Mouse (Mus musculus): ENCODE results near the gene Lmbr1l. TPM values are rescaled to one million over a fixed set of nuclear protein-coding genes. Genes with fewer than 3 reads are reported as not detected.

The Lmbr1l gene
- 390 and 404 TPM in 2 replicates for polyA plus RNA-seq (2012; rRNA removed)

GRCm38 (mm10) chr15:98917538-98918498 lies at the start of gene Lmbr1l:
Gene Lmbr1l, minus strand, starts transcription at chr15:98918231.
- Histone ChIP-seq H3K27me3 (ENCODE audit: control insufficient read depth, insufficient read depth, low read length) (no peaks in the 10 kb centered on the region), H3K4me1 (replicated peaks; ENCODE audit: control insufficient read depth, insufficient read depth, low read length) (peaks cover 18% of the 10 kb centered on the region), H3K36me3 (ENCODE audit: control insufficient read depth, insufficient read depth, low read length) (peaks cover 11% of the 10 kb centered on the region; the same call in 1 of the 2 replicates), H3K4me3 (ENCODE audit: control insufficient read depth, insufficient read depth, low read length) (peak within 1 kb of the TSS; percentile 90), H3K27ac (ENCODE audit: control insufficient read depth, insufficient read depth, low read length) (peak within 1 kb of the TSS; percentile 70)
- under 1% methylated on average over 82 of the region's 82 CpGs for WGBS
- peak; percentile 53; the same call in 1 of the 2 replicates for TF ChIP-seq CTCF (IDR thresholded peaks at IDR 0.05; ENCODE audit: borderline replicate concordance, control insufficient read depth, extremely low read depth, insufficient read depth, low read length, poor library complexity)
- TF ChIP-seq POLR2A (IDR thresholded peaks at IDR 0.05; ENCODE audit: control insufficient read depth, extremely low read depth, insufficient read depth, low read length, poor library complexity), result peak; percentile 45; the same call in 1 of the 2 replicates
- peak; percentile 99 for DNase-seq

GRCm38 (mm10) chr15:98959531-98959930 lies 41.5 kb upstream of the Lmbr1l start:
- 96% methylated on average over 3 of the region's 3 CpGs for WGBS
- no peak for DNase-seq
- H3K27ac ChIP-seq (ENCODE audit: control insufficient read depth, insufficient read depth, low read length), result no peak overlapping the region
- H3K4me3 ChIP-seq (ENCODE audit: control insufficient read depth, insufficient read depth, low read length), result no peak overlapping the region
- H3K36me3 ChIP-seq (ENCODE audit: control insufficient read depth, insufficient read depth, low read length), result no peaks in the 10 kb centered on the region
- H3K4me1 ChIP-seq (replicated peaks; ENCODE audit: control insufficient read depth, insufficient read depth, low read length), result no peaks in the 10 kb centered on the region
- TF ChIP-seq POLR2A (IDR thresholded peaks at IDR 0.05; ENCODE audit: control insufficient read depth, extremely low read depth, insufficient read depth, low read length, poor library complexity), result no peak
- no peak for TF ChIP-seq CTCF (IDR thresholded peaks at IDR 0.05; ENCODE audit: borderline replicate concordance, control insufficient read depth, extremely low read depth, insufficient read depth, low read length, poor library complexity)
- no peaks in the 10 kb centered on the region for H3K27me3 ChIP-seq (ENCODE audit: control insufficient read depth, insufficient read depth, low read length)

GRCm38 (mm10) chr15:98958901-98959420 lies 40.9 kb upstream of the Lmbr1l start:
- Histone ChIP-seq H3K27me3 (ENCODE audit: control insufficient read depth, insufficient read depth, low read length) (no peaks in the 10 kb centered on the region), H3K36me3 (ENCODE audit: control insufficient read depth, insufficient read depth, low read length) (no peaks in the 10 kb centered on the region), H3K4me1 (replicated peaks; ENCODE audit: control insufficient read depth, insufficient read depth, low read length) (0 out of 2 replicates have a peak, but pooled peaks cover 1% of the 10 kb centered on the region), H3K4me3 (ENCODE audit: control insufficient read depth, insufficient read depth, low read length) (no peak overlapping the region), H3K27ac (ENCODE audit: control insufficient read depth, insufficient read depth, low read length) (no peak overlapping the region)
- DNase-seq, result no peak
- 89% methylated on average over 4 of the region's 4 CpGs for WGBS
- TF ChIP-seq CTCF (IDR thresholded peaks at IDR 0.05; ENCODE audit: borderline replicate concordance, control insufficient read depth, extremely low read depth, insufficient read depth, low read length, poor library complexity), result no peak

GRCm38 (mm10) chr15:98957475-98957874 lies 39.4 kb upstream of the Lmbr1l start:
- 92% methylated on average over 5 of the region's 5 CpGs for WGBS
- Histone ChIP-seq H3K27ac (ENCODE audit: control insufficient read depth, insufficient read depth, low read length) (no peak overlapping the region), H3K4me3 (ENCODE audit: control insufficient read depth, insufficient read depth, low read length) (no peak overlapping the region), H3K36me3 (ENCODE audit: control insufficient read depth, insufficient read depth, low read length) (no peaks in the 10 kb centered on the region), H3K27me3 (ENCODE audit: control insufficient read depth, insufficient read depth, low read length) (no peaks in the 10 kb centered on the region), H3K4me1 (replicated peaks; ENCODE audit: control insufficient read depth, insufficient read depth, low read length) (peaks cover 4% of the 10 kb centered on the region; the same call in 1 of the 2 replicates)
- TF ChIP-seq POLR2A (IDR thresholded peaks at IDR 0.05; ENCODE audit: control insufficient read depth, extremely low read depth, insufficient read depth, low read length, poor library complexity) (no peak), CTCF (IDR thresholded peaks at IDR 0.05; ENCODE audit: borderline replicate concordance, control insufficient read depth, extremely low read depth, insufficient read depth, low read length, poor library complexity) (no peak)
- DNase-seq, result no peak

GRCm38 (mm10) chr15:98956000-98956399 lies 38.0 kb upstream of the Lmbr1l start:
- TF ChIP-seq POLR2A (IDR thresholded peaks at IDR 0.05; ENCODE audit: control insufficient read depth, extremely low read depth, insufficient read depth, low read length, poor library complexity) (no peak), CTCF (IDR thresholded peaks at IDR 0.05; ENCODE audit: borderline replicate concordance, control insufficient read depth, extremely low read depth, insufficient read depth, low read length, poor library complexity) (no peak)
- DNase-seq, result no peak
- H3K27ac ChIP-seq (ENCODE audit: control insufficient read depth, insufficient read depth, low read length), result no peak overlapping the region
- WGBS, result 98% methylated on average over 4 of the region's 4 CpGs
- peaks cover 8% of the 10 kb centered on the region for H3K4me1 ChIP-seq (replicated peaks; ENCODE audit: control insufficient read depth, insufficient read depth, low read length)
- H3K4me3 ChIP-seq (ENCODE audit: control insufficient read depth, insufficient read depth, low read length), result no peak overlapping the region
- H3K36me3 ChIP-seq (ENCODE audit: control insufficient read depth, insufficient read depth, low read length), result no peaks in the 10 kb centered on the region
- no peaks in the 10 kb centered on the region for H3K27me3 ChIP-seq (ENCODE audit: control insufficient read depth, insufficient read depth, low read length)

- H3K4me1 ChIP-seq (replicated peaks; ENCODE audit: control insufficient read depth, insufficient read depth, low read length), result peaks cover 8% of the 10 kb centered on the region
- TF ChIP-seq CTCF (IDR thresholded peaks at IDR 0.05; ENCODE audit: borderline replicate concordance, control insufficient read depth, extremely low read depth, insufficient read depth, low read length, poor library complexity), result no peak
- 97% methylated on average over 4 of the region's 4 CpGs for WGBS
- no peaks in the 10 kb centered on the region for H3K36me3 ChIP-seq (ENCODE audit: control insufficient read depth, insufficient read depth, low read length)
- H3K27me3 ChIP-seq (ENCODE audit: control insufficient read depth, insufficient read depth, low read length), result no peaks in the 10 kb centered on the region
- no peak for DNase-seq
- H3K4me3 ChIP-seq (ENCODE audit: control insufficient read depth, insufficient read depth, low read length), result no peak overlapping the region
- H3K27ac ChIP-seq (ENCODE audit: control insufficient read depth, insufficient read depth, low read length), result no peak overlapping the region
These were observed 37.3 kb upstream of the Lmbr1l start for GRCm38 (mm10) chr15:98955324-98955723.
